Mouse (Mus musculus): Measurements from ENCODE around the gene Zfp459. TPM values are rescaled to one million over a fixed set of nuclear protein-coding genes. Genes with fewer than 3 reads are reported as not detected.
"Not testable (repeated sequence)": the region's sequence is repeated elsewhere in the genome, so short reads cannot be mapped to it uniquely, and the experiment has no call there.

Gene Zfp459
- 1.1 and 1.7 TPM in 2 replicates for polyA plus RNA-seq (2015; fragmentation: Nextera tagmentation; extraction: Ambion mirVana)

GRCm38 (mm10) chr13:67421207-67421857 is at the start of gene Zfp459:
Gene Zfp459, minus strand, starts transcription at chr13:67421418.
- ATAC-seq (ENCODE audit: borderline replicate concordance, extremely low read depth, low FRiP score, low TSS enrichment), result peak; percentile 77
- WGBS, result 2% methylated on average over 22 of the region's 22 CpGs
- Histone ChIP-seq H3K36me3 (no peaks in the 10 kb centered on the region), H3K4me2 (peak within 1 kb of the TSS; percentile 73), H3K27ac (0 out of 2 replicates have a peak within 1 kb of the TSS, but pooled peaks have one; percentile 15), H3K9me3 (no peaks in the 10 kb centered on the region), H3K9ac (peak within 1 kb of the TSS; percentile 51), H3K27me3 (no peaks in the 10 kb centered on the region), H3K4me3 (peak within 1 kb of the TSS; percentile 58), H3K4me1 (no peaks in the 10 kb centered on the region)

GRCm38 (mm10) chr13:67469274-67469673 is 48.1 kb upstream of the Zfp459 start:
- no peak overlapping the region for H3K4me3 ChIP-seq
- no peak overlapping the region for H3K4me2 ChIP-seq
- no peak overlapping the region for H3K9ac ChIP-seq
- peaks cover 21% of the 10 kb centered on the region for H3K36me3 ChIP-seq
- H3K27ac ChIP-seq, result no peak overlapping the region
- no peaks in the 10 kb centered on the region for H3K27me3 ChIP-seq
- H3K4me1 ChIP-seq, result no peaks in the 10 kb centered on the region
- no peak for ATAC-seq (ENCODE audit: borderline replicate concordance, extremely low read depth, low FRiP score, low TSS enrichment)
- no peaks in the 10 kb centered on the region for H3K9me3 ChIP-seq
- 91% methylated on average over 3 of the region's 3 CpGs for WGBS

GRCm38 (mm10) chr13:67463506-67464185 is 42.4 kb upstream of the Zfp459 start:
- H3K4me2 ChIP-seq; H3K27ac ChIP-seq; ATAC-seq (ENCODE audit: borderline replicate concordance, extremely low read depth, low FRiP score, low TSS enrichment); H3K9ac ChIP-seq; H3K4me1 ChIP-seq; H3K9me3 ChIP-seq; H3K36me3 ChIP-seq; H3K4me3 ChIP-seq; H3K27me3 ChIP-seq: not testable (repeated sequence)
- WGBS, result 78% methylated on average over 3 of the region's 5 CpGs

DNA sequence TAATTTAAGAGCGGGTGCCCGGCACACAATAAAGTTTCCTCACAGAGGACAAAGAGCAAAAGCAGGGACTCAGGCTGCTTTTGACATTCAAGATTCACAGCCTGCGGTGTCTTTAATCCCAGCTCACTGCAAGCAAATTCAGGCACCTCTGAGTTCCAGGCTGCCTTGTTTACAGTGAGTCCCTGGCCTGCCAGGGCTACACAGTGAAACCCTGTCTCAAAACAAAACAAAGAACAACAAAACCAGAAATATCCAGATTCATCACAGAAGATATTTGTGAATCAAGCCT is 30.7 kb upstream of the Zfp459 start:
- no peak overlapping the region for H3K27ac ChIP-seq
- peak overlapping the region; percentile 65 for H3K4me3 ChIP-seq
- peaks cover 7% of the 10 kb centered on the region for H3K36me3 ChIP-seq
- WGBS, result 12% methylated on average over 3 of the region's 3 CpGs
- ATAC-seq (ENCODE audit: borderline replicate concordance, extremely low read depth, low FRiP score, low TSS enrichment), result no peak; the same call in 1 of the 2 replicates
- H3K4me2 ChIP-seq, result peak overlapping the region; percentile 73
- peak overlapping the region; percentile 59; the same call in 1 of the 2 replicates for H3K9ac ChIP-seq
- no peaks in the 10 kb centered on the region for H3K4me1 ChIP-seq
- H3K9me3 ChIP-seq, result no peaks in the 10 kb centered on the region
- no peaks in the 10 kb centered on the region for H3K27me3 ChIP-seq

DNA sequence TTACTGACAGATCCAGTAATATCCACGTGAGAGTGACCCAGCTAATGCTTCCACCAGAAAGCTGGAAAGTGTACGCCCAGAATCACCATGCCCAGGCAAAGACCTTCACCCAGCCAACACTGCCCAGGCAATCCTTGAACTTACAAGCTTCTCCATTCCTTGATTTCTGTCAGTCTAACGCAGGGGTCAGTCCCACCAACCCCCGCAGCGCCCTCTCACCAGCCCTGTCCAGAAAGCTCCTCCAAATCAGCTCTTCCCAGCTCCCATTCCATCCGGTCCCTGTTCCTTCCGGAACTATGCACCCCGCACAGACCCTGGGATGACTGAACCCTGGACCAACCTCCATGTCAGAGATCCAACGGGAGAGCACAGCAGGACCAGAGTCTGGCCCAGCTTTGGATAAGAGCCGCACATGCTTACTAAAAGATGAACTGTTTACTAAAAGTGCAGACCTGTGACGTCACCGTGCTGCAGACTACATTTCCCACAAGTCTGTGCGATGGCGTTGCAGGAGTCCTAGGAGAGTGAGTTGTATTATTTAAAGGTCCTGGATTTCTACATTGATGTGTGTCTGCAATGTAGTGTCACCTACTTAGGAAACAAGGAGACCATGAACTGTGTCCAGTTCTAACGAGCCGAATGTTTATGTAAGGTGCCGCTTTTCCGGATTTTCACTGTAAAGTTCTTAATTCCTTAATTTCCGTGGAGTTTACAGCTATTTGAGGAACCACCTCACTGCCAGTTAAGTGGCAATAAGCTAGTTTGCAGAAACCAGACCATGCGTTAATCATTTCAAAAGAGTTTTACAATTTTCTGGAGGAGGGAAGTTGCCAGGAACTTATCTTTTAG is 30.2 kb upstream of the Zfp459 start, which contains the start of gene Zfp874a:
Zfp874a (minus strand) TSS at position 453 of the 849 bp plus-strand sequence.
- Histone ChIP-seq H3K4me2 (peak within 1 kb of the TSS; percentile 73), H3K9me3 (no peaks in the 10 kb centered on the region), H3K4me1 (no peaks in the 10 kb centered on the region), H3K36me3 (peaks cover 12% of the 10 kb centered on the region), H3K9ac (peak within 1 kb of the TSS; percentile 59), H3K4me3 (peak within 1 kb of the TSS; percentile 65), H3K27ac (no peak within 1 kb of the TSS), H3K27me3 (no peaks in the 10 kb centered on the region)
- ATAC-seq (ENCODE audit: borderline replicate concordance, extremely low read depth, low FRiP score, low TSS enrichment), result peak; percentile 99
- 1% methylated on average over 20 of the region's 20 CpGs for WGBS

DNA sequence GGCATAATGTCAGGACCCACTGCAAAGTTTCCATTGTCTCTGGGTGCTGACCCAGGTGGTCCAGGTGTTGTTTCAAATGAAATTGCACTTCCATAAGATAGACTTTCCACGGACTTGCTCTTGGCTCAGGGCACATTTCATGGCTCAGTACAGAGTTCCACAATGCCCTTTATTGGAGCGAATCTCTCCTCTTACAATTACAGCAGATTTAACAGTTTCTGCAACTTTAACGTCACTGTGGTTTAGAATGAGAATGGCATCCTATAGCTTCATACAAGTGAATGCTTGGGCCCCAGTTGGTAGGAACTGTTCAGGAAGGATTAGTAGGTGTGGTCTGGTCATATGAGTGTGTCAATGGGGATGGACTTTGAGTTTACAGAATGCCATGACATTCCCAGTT is 15.9 kb upstream of the Zfp459 start:
- H3K9me3 ChIP-seq, result not testable (repeated sequence)
- WGBS, result 67% methylated on average over 1 of the region's 3 CpGs

GRCm38 (mm10) chr13:67428116-67428515 is 6.9 kb upstream of the Zfp459 start:
- Histone ChIP-seq H3K4me3 (no peak overlapping the region), H3K36me3 (no peaks in the 10 kb centered on the region), H3K27ac (no peak overlapping the region), H3K4me2 (no peak overlapping the region), H3K9ac (no peak overlapping the region), H3K4me1 (no peaks in the 10 kb centered on the region), H3K27me3 (no peaks in the 10 kb centered on the region), H3K9me3 (no peaks in the 10 kb centered on the region)
- no peak for ATAC-seq (ENCODE audit: borderline replicate concordance, extremely low read depth, low FRiP score, low TSS enrichment)
- 82% methylated on average over 3 of the region's 3 CpGs for WGBS

More for the DNA sequence above, 15.9 kb upstream of the Zfp459 start:
- not testable (repeated sequence) for H3K9ac ChIP-seq; H3K27me3 ChIP-seq; H3K4me1 ChIP-seq; H3K36me3 ChIP-seq; ATAC-seq (ENCODE audit: borderline replicate concordance, extremely low read depth, low FRiP score, low TSS enrichment); H3K4me2 ChIP-seq; H3K27ac ChIP-seq; H3K4me3 ChIP-seq

DNA sequence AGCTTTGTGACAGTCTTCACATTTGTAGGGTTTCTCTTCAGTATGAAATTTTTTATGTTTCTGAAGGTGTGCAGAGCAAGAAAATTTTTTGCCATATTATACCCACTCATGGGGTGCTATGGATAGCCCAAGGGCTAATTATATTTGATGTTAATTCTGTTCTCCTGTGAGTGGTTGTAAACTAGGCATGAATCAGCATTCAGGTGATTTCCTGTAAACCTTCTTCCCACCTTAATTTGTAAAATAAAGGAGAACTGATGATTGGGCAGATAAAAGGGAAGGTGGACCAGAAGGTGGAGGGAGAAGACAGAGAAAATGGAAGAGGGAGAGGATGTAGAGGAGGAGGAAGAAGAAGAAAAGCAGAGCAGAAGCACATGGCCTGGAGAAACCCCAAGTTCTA is 4.5 kb upstream of the Zfp459 start:
- not testable (repeated sequence) for H3K4me1 ChIP-seq; H3K27me3 ChIP-seq; H3K9me3 ChIP-seq; H3K27ac ChIP-seq; ATAC-seq (ENCODE audit: borderline replicate concordance, extremely low read depth, low FRiP score, low TSS enrichment); H3K9ac ChIP-seq; H3K4me2 ChIP-seq; H3K4me3 ChIP-seq; H3K36me3 ChIP-seq

DNA sequence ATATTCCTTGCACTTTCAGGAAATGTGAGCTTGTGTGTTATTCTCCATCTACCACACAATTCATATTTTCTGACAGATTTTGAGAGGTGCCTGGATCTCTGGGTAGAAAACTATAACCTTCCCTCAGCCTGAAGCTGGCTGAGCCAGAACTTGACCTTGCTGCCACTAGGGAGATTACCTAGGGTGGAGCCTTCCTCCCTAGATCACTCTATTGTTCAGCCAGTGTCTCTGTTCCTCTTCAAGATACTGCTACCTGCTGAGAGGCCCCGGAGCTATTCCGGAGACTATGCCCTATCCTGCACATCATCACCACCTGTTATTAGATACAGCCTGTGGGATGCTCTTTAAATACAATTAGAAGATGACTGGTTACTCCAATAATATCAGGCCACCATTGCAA is 1.3 kb upstream of the Zfp459 start:
- not testable (repeated sequence) for H3K36me3 ChIP-seq; H3K4me2 ChIP-seq; ATAC-seq (ENCODE audit: borderline replicate concordance, extremely low read depth, low FRiP score, low TSS enrichment); H3K4me1 ChIP-seq; H3K27me3 ChIP-seq; H3K27ac ChIP-seq; H3K9ac ChIP-seq; H3K4me3 ChIP-seq; H3K9me3 ChIP-seq
- 91% methylated on average over 2 of the region's 2 CpGs for WGBS

- H3K4me2 ChIP-seq, result peak overlapping the region; percentile 73
- WGBS, result 24% methylated on average over 11 of the region's 11 CpGs
- no peak; the same call in 1 of the 2 replicates for ATAC-seq (ENCODE audit: borderline replicate concordance, extremely low read depth, low FRiP score, low TSS enrichment)
- no peaks in the 10 kb centered on the region for H3K9me3 ChIP-seq
- H3K9ac ChIP-seq, result peak overlapping the region; percentile 51
- H3K27ac ChIP-seq, result 0 out of 2 replicates have a peak overlapping the region, but pooled peaks have one; percentile 15
- peak overlapping the region; percentile 58 for H3K4me3 ChIP-seq
- H3K4me1 ChIP-seq, result no peaks in the 10 kb centered on the region
- no peaks in the 10 kb centered on the region for H3K36me3 ChIP-seq
- H3K27me3 ChIP-seq, result no peaks in the 10 kb centered on the region
Observed at GRCm38 (mm10) chr13:67420558-67421206, 536 bp downstream of the Zfp459 start.

DNA sequence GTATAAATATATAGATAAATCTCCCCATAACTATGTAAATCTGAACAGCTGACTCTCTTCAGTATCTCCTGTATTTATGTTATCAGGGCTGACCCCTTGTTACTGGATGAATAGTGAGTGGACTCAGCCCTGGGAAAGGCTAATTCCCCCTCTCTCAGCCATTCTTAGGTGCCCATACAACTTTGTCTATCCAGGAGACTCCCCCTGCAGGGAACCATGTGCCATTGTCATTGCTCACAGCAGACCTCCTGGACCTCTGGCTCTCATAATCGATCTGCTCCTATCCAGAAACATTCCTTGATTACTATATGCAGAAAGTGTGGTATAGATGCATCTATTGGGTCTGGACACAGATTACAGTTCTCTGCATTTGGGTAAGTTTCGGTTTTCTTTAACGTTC is 4.4 kb downstream of the Zfp459 start:
- WGBS, result 83% methylated on average over 3 of the region's 3 CpGs
- Histone ChIP-seq H3K27ac (no peak overlapping the region), H3K4me3 (no peak overlapping the region), H3K27me3 (no peaks in the 10 kb centered on the region), H3K9ac (no peak overlapping the region), H3K36me3 (no peaks in the 10 kb centered on the region), H3K9me3 (no peaks in the 10 kb centered on the region), H3K4me1 (no peaks in the 10 kb centered on the region), H3K4me2 (no peak overlapping the region)
- ATAC-seq (ENCODE audit: borderline replicate concordance, extremely low read depth, low FRiP score, low TSS enrichment), result no peak
